Mouse (Mus musculus) brain, embryonic 14.5 days (tissue): ENCODE measurements around the gene Klhl28.

Experiments used
- CTCF ChIP-seq: fragments of 200-500 bp; IDR thresholded peaks from 2 replicates; pipeline ENCODE4 v1.5.1; 2012; ENCODE audit warnings: inconsistent platforms, mild to moderate bottlenecking, moderate library complexity, borderline replicate concordance; ENCODE audit not compliant: insufficient read depth, insufficient read length; ENCODE audit errors: extremely low read depth
- POLR2A ChIP-seq: fragments of 200-500 bp; IDR thresholded peaks from 2 replicates; pipeline ENCODE4 v1.6.1; 2012; ENCODE audit warnings: mild to moderate bottlenecking, inconsistent platforms, borderline replicate concordance; ENCODE audit not compliant: poor library complexity, insufficient read depth, insufficient read length, severe bottlenecking; ENCODE audit errors: extremely low read depth

DNA sequence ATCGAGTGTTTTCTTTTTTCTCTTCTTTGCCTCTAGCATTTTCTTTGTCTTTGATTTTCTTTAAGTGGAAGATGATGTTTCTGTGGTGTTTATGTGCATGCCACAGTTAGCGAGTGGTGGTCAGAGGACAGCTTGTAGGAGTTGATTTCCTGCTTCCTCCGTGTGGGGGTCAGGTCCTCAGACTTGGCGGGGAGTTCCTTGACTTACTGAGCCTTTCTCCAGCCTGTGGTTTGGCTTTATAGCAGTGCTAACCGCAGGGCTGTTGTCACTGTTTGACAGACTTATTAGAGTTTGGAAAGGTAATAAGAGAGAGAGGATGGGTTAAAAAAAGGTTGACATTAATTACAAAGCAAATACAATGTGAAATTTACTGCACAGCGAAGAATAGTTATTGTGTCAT, 10.2 kb upstream of the Klhl28 start:
- TF ChIP-seq CTCF (no peak), POLR2A (no peak)
